Mouse (Mus musculus) forebrain, postnatal 0 days (tissue): ENCODE measurements at regions not wholly inside any gene's neighbourhood (a gene's known extent, or its start where the extent isn't known, plus 50 kb on each side); places are given as distances from the start of the nearest gene placed in this dataset.
A peak's percentile ranks its signal among the peaks of the same experiment; 100 is the strongest.

ENCODE experiments used
- ATAC-seq: fragments of 200-750 bp; cut with Nextera tagmentation; 2 replicates; pipeline ENCODE4 v1.8.0; 2017; ENCODE audit warnings: mild to moderate bottlenecking, moderate library complexity
- DNase-seq: peaks from one replicate; pipeline ENCODE4 v3.0.0-alpha.2; 2015
- H3K27ac ChIP-seq: fragments of 300-500 bp; sonication (generic); 2 replicates; pipeline ENCODE4 v1.5.1; 2014; ENCODE audit warnings: low read depth, mild to moderate bottlenecking, antibody characterized with exemption, low read length, moderate library complexity, mixed read lengths
- H3K27me3 ChIP-seq: fragments of 300-500 bp; sonication (generic); 2 replicates; pipeline ENCODE4 v1.6.1; 2014; ENCODE audit warnings: mild to moderate bottlenecking, low read length, mixed read lengths; ENCODE audit not compliant: insufficient read depth
- H3K36me3 ChIP-seq: fragments of 300-500 bp; sonication (generic); 2 replicates; pipeline ENCODE4 v1.6.1; 2014; ENCODE audit warnings: mild to moderate bottlenecking, moderate library complexity; ENCODE audit not compliant: insufficient read depth
- H3K4me1 ChIP-seq: fragments of 300-500 bp; sonication (generic); 2 replicates; pipeline ENCODE4 v1.6.1; 2014; ENCODE audit warnings: antibody characterized with exemption; ENCODE audit not compliant: insufficient read depth
- H3K4me2 ChIP-seq: fragments of 300-500 bp; sonication (generic); 2 replicates; pipeline ENCODE4 v1.6.1; 2014; ENCODE audit warnings: low read depth, mild to moderate bottlenecking, moderate library complexity
- H3K4me3 ChIP-seq: fragments of 300-500 bp; sonication (generic); 2 replicates; pipeline ENCODE4 v1.5.1; 2014; ENCODE audit warnings: low read depth, low read length, mixed read lengths
- H3K9ac ChIP-seq: fragments of 300-500 bp; sonication (generic); 2 replicates; pipeline ENCODE4 v1.6.1; 2014; ENCODE audit warnings: mild to moderate bottlenecking
- H3K9me3 ChIP-seq: fragments of 300-500 bp; sonication (generic); 2 replicates; pipeline ENCODE4 v1.6.1; 2016; ENCODE audit warnings: low read length
- CTCF ChIP-seq: sonication (generic); IDR thresholded peaks from 2 replicates; pipeline ENCODE4 v1.5.1; 2016; ENCODE audit warnings: antibody characterized with exemption, control low read depth, low read depth
- WGBS: fragments of 180-500 bp; shearing (Covaris S2); extraction: QIAGEN DNeasy Blood & Tissue Kit; methylation state at CpG from one replicate; pipeline ENCODE4 v1.1.7; 2014; 5-methylcytosine and 5-hydroxymethylcytosine counted together

GRCm38 (mm10) chr16:5406711-5407110 is 150.9 kb upstream of the Eef2kmt start:
- Histone ChIP-seq H3K4me3 (no peak overlapping the region), H3K9me3 (no peaks in the 10 kb centered on the region), H3K27ac (no peak overlapping the region), H3K36me3 (no peaks in the 10 kb centered on the region), H3K4me1 (no peaks in the 10 kb centered on the region), H3K4me2 (no peak overlapping the region), H3K9ac (no peak overlapping the region), H3K27me3 (no peaks in the 10 kb centered on the region)
- peak; percentile 33 for DNase-seq
- WGBS, result 15% methylated on average over 11 of the region's 11 CpGs
- TF ChIP-seq CTCF, result peak; percentile 60
- no peak for ATAC-seq

- 60% methylated on average over 5 of the region's 5 CpGs for WGBS
- DNase-seq, result no peak
These were observed 137.6 kb upstream of the Eef2kmt start for GRCm38 (mm10) chr16:5393336-5393735.

GRCm38 (mm10) chr16:5382930-5383329 is 127.1 kb upstream of the Eef2kmt start:
- ATAC-seq (peak; percentile 42), DNase-seq (peak; percentile 30)
- no peaks in the 10 kb centered on the region for H3K36me3 ChIP-seq
- H3K9me3 ChIP-seq, result no peaks in the 10 kb centered on the region
- 0 out of 2 replicates have a peak, but pooled peaks cover 2% of the 10 kb centered on the region for H3K4me1 ChIP-seq
- no peak overlapping the region for H3K9ac ChIP-seq
- 23% methylated on average over 4 of the region's 4 CpGs for WGBS
- no peak overlapping the region for H3K4me2 ChIP-seq
- no peaks in the 10 kb centered on the region for H3K27me3 ChIP-seq
- no peak for TF ChIP-seq CTCF
- H3K4me3 ChIP-seq, result no peak overlapping the region
- H3K27ac ChIP-seq, result peak overlapping the region; percentile 67

More at GRCm38 (mm10) chr16:5393336-5393735, 137.6 kb upstream of the Eef2kmt start:
- ATAC-seq, result no peak
- H3K4me3 ChIP-seq, result no peak overlapping the region
- no peak overlapping the region for H3K27ac ChIP-seq
- no peaks in the 10 kb centered on the region for H3K36me3 ChIP-seq
- no peaks in the 10 kb centered on the region for H3K9me3 ChIP-seq
- H3K27me3 ChIP-seq, result no peaks in the 10 kb centered on the region
- no peak overlapping the region for H3K4me2 ChIP-seq
- TF ChIP-seq CTCF, result no peak
- H3K4me1 ChIP-seq, result 0 out of 2 replicates have a peak, but pooled peaks cover 3% of the 10 kb centered on the region
- no peak overlapping the region for H3K9ac ChIP-seq

DNA sequence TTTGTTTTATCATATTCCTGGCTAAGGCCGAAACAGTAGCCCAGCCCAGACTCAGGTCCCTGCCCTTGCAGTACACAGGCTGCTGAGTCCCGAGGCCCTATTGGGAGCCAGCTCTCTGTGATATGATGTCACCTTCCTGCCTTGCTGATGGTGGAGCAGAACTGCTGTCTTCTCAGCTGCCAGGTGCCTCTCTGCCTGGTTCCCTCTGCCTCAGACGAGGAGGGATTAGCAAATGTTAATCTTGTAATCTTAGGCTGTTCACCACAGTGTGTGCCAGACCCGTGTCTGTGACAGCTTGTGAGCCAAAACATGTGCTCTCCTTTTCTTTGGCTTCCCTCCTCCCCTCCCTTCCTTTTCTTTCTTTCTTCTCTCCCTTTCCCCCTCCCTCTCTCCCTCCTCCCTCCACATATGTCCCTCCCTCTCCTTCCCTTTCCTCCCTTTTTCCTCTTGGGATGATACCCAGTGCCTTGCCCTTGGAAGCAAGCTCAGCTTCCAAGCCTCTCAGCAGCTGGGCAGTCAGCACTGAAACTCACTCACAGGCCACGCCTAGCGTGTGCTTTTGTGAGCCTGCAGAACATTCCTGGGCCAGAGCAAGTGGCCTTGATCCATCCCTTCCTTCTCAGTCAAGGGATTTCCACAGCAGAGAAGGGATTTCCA is 126.6 kb upstream of the Eef2kmt start:
- no peak for TF ChIP-seq CTCF
- peak; percentile 88 for ATAC-seq
- no peaks in the 10 kb centered on the region for H3K27me3 ChIP-seq
- H3K9ac ChIP-seq, result no peak overlapping the region
- 0 out of 2 replicates have a peak, but pooled peaks cover 2% of the 10 kb centered on the region for H3K4me1 ChIP-seq
- no peak overlapping the region for H3K4me3 ChIP-seq
- WGBS, result 14% methylated on average over 6 of the region's 6 CpGs
- H3K27ac ChIP-seq, result peak overlapping the region; percentile 57
- H3K9me3 ChIP-seq, result no peaks in the 10 kb centered on the region
- H3K4me2 ChIP-seq, result no peak overlapping the region
- H3K36me3 ChIP-seq, result no peaks in the 10 kb centered on the region
- peak; percentile 68 for DNase-seq

GRCm38 (mm10) chr16:5380626-5381025 is 124.8 kb upstream of the Eef2kmt start:
- no peak overlapping the region for H3K27ac ChIP-seq
- no peaks in the 10 kb centered on the region for H3K27me3 ChIP-seq
- no peak overlapping the region for H3K4me3 ChIP-seq
- no peaks in the 10 kb centered on the region for H3K36me3 ChIP-seq
- H3K4me1 ChIP-seq, result 0 out of 2 replicates have a peak, but pooled peaks cover 2% of the 10 kb centered on the region
- no peaks in the 10 kb centered on the region for H3K9me3 ChIP-seq
- DNase-seq (no peak), ATAC-seq (no peak)
- TF ChIP-seq CTCF, result no peak
- no peak overlapping the region for H3K9ac ChIP-seq
- 87% methylated on average over 3 of the region's 3 CpGs for WGBS
- H3K4me2 ChIP-seq, result no peak overlapping the region

- no peaks in the 10 kb centered on the region for H3K9me3 ChIP-seq
- no peak for ATAC-seq
- no peaks in the 10 kb centered on the region for H3K27me3 ChIP-seq
- no peak for DNase-seq
- H3K9ac ChIP-seq, result no peak overlapping the region
- H3K4me3 ChIP-seq, result no peak overlapping the region
- WGBS, result 85% methylated on average over 3 of the region's 3 CpGs
- TF ChIP-seq CTCF, result no peak
- no peak overlapping the region for H3K4me2 ChIP-seq
- H3K36me3 ChIP-seq, result no peaks in the 10 kb centered on the region
- no peaks in the 10 kb centered on the region for H3K4me1 ChIP-seq
- no peak overlapping the region for H3K27ac ChIP-seq
These were observed 121.2 kb upstream of the Eef2kmt start for GRCm38 (mm10) chr16:5377001-5377400.

GRCm38 (mm10) chr16:5374818-5375605 is 119.2 kb upstream of the Eef2kmt start:
- WGBS, result 55% methylated on average over 6 of the region's 6 CpGs
- Histone ChIP-seq H3K4me3 (no peak overlapping the region), H3K9ac (no peak overlapping the region), H3K27me3 (no peaks in the 10 kb centered on the region), H3K9me3 (no peaks in the 10 kb centered on the region), H3K4me1 (no peaks in the 10 kb centered on the region), H3K4me2 (no peak overlapping the region), H3K27ac (no peak overlapping the region), H3K36me3 (no peaks in the 10 kb centered on the region)
- no peak for DNase-seq
- no peak for ATAC-seq
- TF ChIP-seq CTCF, result no peak
